Mouse (Mus musculus): ENCODE measurements around the gene Lrrc4.

DNA sequence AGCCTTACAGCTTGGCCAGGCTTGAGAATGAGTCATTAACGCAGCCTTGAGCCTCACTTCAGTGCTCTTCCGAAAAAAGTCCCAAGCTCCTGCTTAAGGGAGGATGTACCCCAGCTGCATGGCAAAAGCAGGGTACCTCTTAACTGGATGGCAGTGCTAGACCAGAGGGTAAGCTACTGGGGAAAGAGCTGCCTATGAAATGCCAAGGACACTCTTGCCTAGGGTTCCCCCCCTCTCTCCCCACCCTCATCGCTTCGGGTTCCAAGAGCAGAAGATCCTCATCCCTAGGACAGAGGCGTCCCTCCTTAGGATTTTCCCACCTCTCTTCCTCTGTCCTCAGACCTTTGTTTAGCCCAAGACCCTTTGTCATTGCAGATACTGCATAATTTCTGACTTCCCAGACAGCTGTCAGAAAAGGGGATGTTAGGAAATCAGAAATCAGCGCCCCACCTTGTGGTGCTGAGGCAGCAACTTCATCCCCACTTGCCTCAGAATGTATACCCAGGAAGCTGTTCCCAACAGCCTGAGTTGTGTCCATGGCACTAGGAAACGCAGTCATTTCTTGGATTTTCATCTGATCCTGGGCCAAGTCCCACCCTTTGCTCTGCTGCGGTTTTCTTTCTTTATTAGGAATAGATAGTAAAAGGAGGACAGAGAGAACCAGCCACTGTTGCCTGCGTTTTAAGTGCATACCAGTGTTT lies 4.7 kb downstream of the Lrrc4 start:
- TF ChIP-seq CTCF (IDR thresholded peaks at IDR 0.05) (peak; percentile 32; the same call in 1 of the 2 replicates), EP300 (IDR thresholded peaks at IDR 0.05) (no peak)
